Mouse (Mus musculus) ES-Bruce4 (cell line): ENCODE results near the gene Klf13.

ENCODE experiments used
- CTCF ChIP-seq: IDR thresholded peaks from one replicate; pipeline ENCODE4 v1.8.1; 2011; ENCODE audit warnings: low read depth, low read length
- EP300 ChIP-seq: IDR thresholded peaks from 2 replicates; pipeline ENCODE4 v1.6.1; 2011; ENCODE audit warnings: low read depth, low read length; ENCODE audit not compliant: insufficient read depth

DNA sequence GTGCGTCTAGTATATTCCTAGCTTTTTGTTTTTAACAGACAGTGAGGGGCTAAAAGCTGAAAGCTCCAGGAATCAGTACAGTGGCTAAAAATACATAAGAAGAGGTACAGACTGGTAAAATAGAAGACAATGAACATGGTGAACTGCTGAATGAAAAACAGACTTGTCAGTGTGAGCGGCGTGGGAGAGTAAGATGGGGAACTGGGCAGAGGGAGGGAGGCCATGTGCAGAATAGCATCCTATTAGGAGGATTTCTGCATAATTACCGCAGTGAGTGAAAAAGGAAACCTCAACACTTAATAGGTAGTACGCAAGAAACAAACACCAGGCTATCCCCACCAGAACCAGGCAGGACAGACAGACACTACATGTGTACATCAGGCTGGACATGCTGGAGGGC is 45.5 kb downstream of the Klf13 start:
- TF ChIP-seq CTCF (no peak), EP300 (no peak)
